Mouse (Mus musculus) MEL (cell line): ENCODE data around the gene Ccno. TPM values are rescaled to one million over a fixed set of nuclear protein-coding genes. Genes with fewer than 3 reads are reported as not detected.

Experiments used
- DNase-seq: peaks from one replicate; pipeline ENCODE4 v3.0.0; 2011; ENCODE audit warnings: low read depth, low spot score
- H3K27ac ChIP-seq: 2 replicates; pipeline ENCODE4 v1.5.1; 2012; ENCODE audit warnings: low read depth, mild to moderate bottlenecking, control low read depth, low read length, moderate library complexity; ENCODE audit not compliant: control insufficient read depth
- H3K27me3 ChIP-seq, 2 experiments: fragments of 150-350 bp in 1 of 2; sonication (generic) in 1 of 2; 2 replicates each; pipeline ENCODE4 v1.6.1; 2012; ENCODE audit warnings: low read length in 2 of 2, mild to moderate bottlenecking in 2 of 2, improper control_type of control experiment in 1 of 2, moderate library complexity in 1 of 2; ENCODE audit not compliant: insufficient read depth in 2 of 2, control insufficient read depth in 1 of 2
- H3K36me3 ChIP-seq, 2 experiments: 2 replicates each; pipeline ENCODE4 v1.6.1; 2012 to 2014; ENCODE audit warnings: low read length in 2 of 2, improper control_type of control experiment in 1 of 2, inconsistent platforms in 1 of 2, mild to moderate bottlenecking in 1 of 2; ENCODE audit not compliant: insufficient read depth in 2 of 2, control insufficient read depth in 1 of 2
- H3K4me1 ChIP-seq, 2 experiments: fragments of 150-350 bp in 1 of 2; sonication (generic) in 1 of 2; 2 replicates each; pipeline ENCODE4 v1.6.1; 2012; ENCODE audit warnings: low read length in 2 of 2, improper control_type of control experiment in 1 of 2, mild to moderate bottlenecking in 1 of 2; ENCODE audit not compliant: insufficient read depth in 2 of 2, control insufficient read depth in 1 of 2
- H3K4me3 ChIP-seq, 2 experiments: fragments of 150-350 bp in 1 of 2; sonication (generic) in 1 of 2; 2 replicates each; pipeline ENCODE4 v1.5.1; 2012; ENCODE audit warnings: low read depth in 2 of 2, low read length in 2 of 2, mild to moderate bottlenecking in 2 of 2, moderate library complexity in 2 of 2, control low read depth in 1 of 2, improper control_type of control experiment in 1 of 2; ENCODE audit not compliant: control insufficient read depth in 1 of 2, insufficient read depth in 1 of 2
- H3K79me2 ChIP-seq: 2 replicates; pipeline ENCODE4 v1.6.1; 2012; ENCODE audit warnings: mild to moderate bottlenecking, low read length, moderate library complexity; ENCODE audit not compliant: control insufficient read depth, poor library complexity, insufficient read depth
- H3K9ac ChIP-seq: 2 replicates; pipeline ENCODE4 v1.6.1; 2012; ENCODE audit warnings: low read depth, mild to moderate bottlenecking, control low read depth, low read length, moderate library complexity; ENCODE audit not compliant: control insufficient read depth, poor library complexity, severe bottlenecking
- H3K9me3 ChIP-seq: fragments of 150-350 bp; sonication (generic); replicated peaks from 2 replicates; pipeline ENCODE4 v1.6.1; 2012; ENCODE audit warnings: mild to moderate bottlenecking, low read length, improper control_type of control experiment, moderate library complexity; ENCODE audit not compliant: insufficient read depth
- CHD1 ChIP-seq: IDR thresholded peaks from 2 replicates; pipeline ENCODE4 v1.6.1; 2012; ENCODE audit warnings: low read depth, mild to moderate bottlenecking, inconsistent platforms, low read length, improper control_type of control experiment
- CHD2 ChIP-seq: IDR thresholded peaks from 2 replicates; pipeline ENCODE4 v1.6.1; 2011; ENCODE audit warnings: low read length, improper control_type of control experiment
- ELF1 ChIP-seq: IDR thresholded peaks from 2 replicates; pipeline ENCODE4 v1.6.1; 2014; ENCODE audit warnings: low read depth, mild to moderate bottlenecking, inconsistent platforms, low read length, improper control_type of control experiment, moderate library complexity
- GATA1 ChIP-seq: IDR thresholded peaks from 2 replicates; pipeline ENCODE4 v1.6.1; 2011; ENCODE audit warnings: low read depth, low read length, improper control_type of control experiment
- MAFK ChIP-seq: IDR thresholded peaks from 2 replicates; pipeline ENCODE4 v1.6.1; 2011; ENCODE audit warnings: low read depth, mild to moderate bottlenecking, low read length, improper control_type of control experiment, borderline replicate concordance
- MAX ChIP-seq: IDR thresholded peaks from 2 replicates; pipeline ENCODE4 v1.6.1; 2011; ENCODE audit warnings: low read length, improper control_type of control experiment
- MYB ChIP-seq: IDR thresholded peaks from 2 replicates; pipeline ENCODE4 v1.6.1; 2011; ENCODE audit warnings: mild to moderate bottlenecking, low read depth, low read length, improper control_type of control experiment
- POLR2AphosphoS5 ChIP-seq: IDR thresholded peaks from 2 replicates; pipeline ENCODE4 v1.6.1; 2012; ENCODE audit warnings: low read depth, borderline replicate concordance, mild to moderate bottlenecking, inconsistent platforms, low read length, moderate library complexity, mixed read lengths
- RAD21 ChIP-seq: IDR thresholded peaks from 2 replicates; pipeline ENCODE4 v1.6.1; 2011; ENCODE audit warnings: mild to moderate bottlenecking, low read depth, low read length, improper control_type of control experiment
- SIN3A ChIP-seq: IDR thresholded peaks from 2 replicates; pipeline ENCODE4 v1.6.1; 2012; ENCODE audit warnings: low read length, improper control_type of control experiment, inconsistent platforms
- TAL1 ChIP-seq: IDR thresholded peaks from 2 replicates; pipeline ENCODE4 v1.6.1; 2012; ENCODE audit warnings: mild to moderate bottlenecking, inconsistent platforms, low read length, moderate library complexity, mixed read lengths
- UBTF ChIP-seq: IDR thresholded peaks from 2 replicates; pipeline ENCODE4 v1.6.1; 2012; ENCODE audit warnings: low read depth, mild to moderate bottlenecking, inconsistent platforms, low read length, improper control_type of control experiment, moderate library complexity, borderline replicate concordance; ENCODE audit not compliant: insufficient read depth
- ZKSCAN1 ChIP-seq: IDR thresholded peaks from 2 replicates; pipeline ENCODE4 v1.6.1; 2012; ENCODE audit warnings: low read depth, mild to moderate bottlenecking, inconsistent platforms, low read length, improper control_type of control experiment, moderate library complexity
- ZNF384 ChIP-seq: IDR thresholded peaks from 2 replicates; pipeline ENCODE4 v1.6.1; 2012; ENCODE audit warnings: low read depth, mild to moderate bottlenecking, inconsistent platforms, low read length, improper control_type of control experiment
- polyA plus RNA-seq, 2 experiments: library from polyadenylated mRNA; stranded (reverse) in 1 of 2; unstranded in 1 of 2; fragments of >175 nt in 1 of 2; fragments of >200 nt in 1 of 2; gene quantifications; 2 replicates each; pipeline versions ENCODE4 v1.2.1 to v1.2.4; 2012; ENCODE audit warnings: low replicate concordance in 2 of 2, low read depth in 1 of 2; ENCODE audit not compliant: insufficient read length in 2 of 2, insufficient read depth in 1 of 2, missing spikeins in 1 of 2
- total RNA-seq: library from RNA; depleted of rRNA; stranded (reverse); fragments of 300-350 nt; gene quantifications from 2 replicates; pipeline ENCODE4 v1.2.3, GENCODE M21; 2012

Ccno gene
- total and polyA plus RNA-seq, 3 experiments, result 0.27 to 0.50 TPM; not detected in 1

- peaks cover 0 to 2% of the 10 kb centered on the region in 2 experiments; a peak in 1 of 4 replicates for H3K27me3 ChIP-seq
- H3K36me3 ChIP-seq, result no peaks in the 10 kb centered on the region
- no peak overlapping the region for H3K4me3 ChIP-seq
- no peak overlapping the region for H3K9ac ChIP-seq
- TF ChIP-seq GATA1, result no peak
- TF ChIP-seq CHD2, result no peak
- no peak for TF ChIP-seq MYB
- no peak for TF ChIP-seq MAX
- no peaks in the 10 kb centered on the region for H3K79me2 ChIP-seq
- DNase-seq, result no peak
- H3K9me3 ChIP-seq, result no peaks in the 10 kb centered on the region
- H3K4me1 ChIP-seq, result no peaks in the 10 kb centered on the region
- H3K27ac ChIP-seq, result no peak overlapping the region
Observed at GRCm38 (mm10) chr13:113000576-113001318, 13.1 kb downstream of the Ccno start.

GRCm38 (mm10) chr13:113012683-113013082 is 25.1 kb downstream of the Ccno start:
- no peaks in the 10 kb centered on the region for H3K9me3 ChIP-seq
- no peak overlapping the region for H3K9ac ChIP-seq
- H3K27me3 ChIP-seq, result no peaks in the 10 kb centered on the region; a peak in 1 of 4 replicates
- H3K4me3 ChIP-seq, result peak overlapping the region in 1 of 2 experiments; percentile 98; a peak in 2 of 4 replicates
- H3K79me2 ChIP-seq, result no peaks in the 10 kb centered on the region
- TF ChIP-seq GATA1 (no peak), ZKSCAN1 (no peak), RAD21 (no peak), ELF1 (no peak), SIN3A (no peak), TAL1 (no peak), MYB (no peak), UBTF (no peak), MAFK (no peak), CHD2 (no peak), ZNF384 (no peak), POLR2AphosphoS5 (no peak), CHD1 (no peak)
- peak; percentile 14 for DNase-seq
- no peak overlapping the region for H3K27ac ChIP-seq
- no peaks in the 10 kb centered on the region; a peak in 1 of 4 replicates for H3K36me3 ChIP-seq
- H3K4me1 ChIP-seq, result 0 out of 4 replicates have a peak, but pooled peaks cover 0 to 3% of the 10 kb centered on the region in 2 experiments
